Mouse (Mus musculus) E14TG2a.4 (cell line): ENCODE measurements around the gene Slc29a1.

Experiments used
- CTCF ChIP-seq: conservative IDR thresholded peaks from 2 replicates; pipeline ENCODE4 v1.5.1; 2014; ENCODE audit warnings: low read length
- POU5F1 ChIP-seq: IDR thresholded peaks from 2 replicates; pipeline ENCODE4 v1.6.1; 2014; ENCODE audit warnings: low read length, borderline replicate concordance

DNA sequence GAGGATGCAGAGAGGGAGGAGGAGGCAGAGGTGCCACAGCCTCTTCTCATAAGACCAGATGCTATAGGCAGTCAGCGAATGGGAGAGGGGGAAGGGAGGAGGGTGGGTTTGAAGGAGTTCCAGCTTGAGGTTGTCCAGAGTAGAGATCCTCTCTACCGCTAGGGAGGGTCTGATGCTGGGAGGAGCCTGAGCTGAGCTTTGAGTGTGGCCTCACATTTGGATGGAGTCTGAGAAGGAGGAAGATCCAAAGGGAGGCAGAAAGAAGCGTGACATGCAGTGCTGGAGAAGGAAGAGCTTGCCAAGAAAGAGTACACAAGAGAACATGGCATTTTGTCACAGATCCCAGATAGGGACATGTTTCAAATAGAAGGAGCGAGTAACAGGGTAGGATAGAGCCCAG is 61.0 kb downstream of the Slc29a1 start:
- TF ChIP-seq CTCF (no peak), POU5F1 (no peak)
